Mouse (Mus musculus) liver, embryonic 13.5 days (tissue): Measurements from ENCODE around the gene Ppp1r26. TPM values are rescaled to one million over a fixed set of nuclear protein-coding genes. Genes with fewer than 3 reads are reported as not detected.
"Not testable (repeated sequence)": the region's sequence is repeated elsewhere in the genome, so short reads cannot be mapped to it uniquely, and the experiment has no call there.

Experiments used
- ATAC-seq: fragments of 200-750 bp; cut with Nextera tagmentation; 2 replicates; pipeline ENCODE4 v1.8.0; 2017; ENCODE audit warnings: low read depth, mild to moderate bottlenecking, moderate number of reproducible peaks, moderate library complexity
- DNase-seq: peaks from one replicate; pipeline ENCODE4 v3.0.0; 2022
- H3K27ac ChIP-seq: fragments of 300-500 bp; sonication (generic); 2 replicates; pipeline ENCODE4 v1.5.1; 2015; ENCODE audit warnings: moderate library complexity, mild to moderate bottlenecking, inconsistent platforms
- H3K27me3 ChIP-seq: fragments of 300-500 bp; sonication (generic); 2 replicates; pipeline ENCODE4 v1.6.1; 2015; ENCODE audit warnings: mild to moderate bottlenecking, inconsistent platforms
- H3K36me3 ChIP-seq: fragments of 300-500 bp; sonication (generic); 2 replicates; pipeline ENCODE4 v1.6.1; 2015; ENCODE audit warnings: mild to moderate bottlenecking, inconsistent platforms
- H3K4me1 ChIP-seq: fragments of 300-500 bp; sonication (generic); replicated peaks from 2 replicates; pipeline ENCODE4 v1.6.1; 2015; ENCODE audit warnings: inconsistent platforms
- H3K4me2 ChIP-seq: fragments of 300-500 bp; sonication (generic); 2 replicates; pipeline ENCODE4 v1.6.1; 2015; ENCODE audit warnings: inconsistent platforms, mild to moderate bottlenecking, moderate library complexity
- H3K4me3 ChIP-seq: fragments of 300-500 bp; sonication (generic); replicated peaks from 2 replicates; pipeline ENCODE4 v1.5.1; 2015; ENCODE audit warnings: mild to moderate bottlenecking, inconsistent platforms
- H3K9ac ChIP-seq: fragments of 300-500 bp; sonication (generic); 2 replicates; pipeline ENCODE4 v1.6.1; 2015; ENCODE audit warnings: mild to moderate bottlenecking, inconsistent platforms
- H3K9me3 ChIP-seq: fragments of 300-500 bp; sonication (generic); replicated peaks from 2 replicates; pipeline ENCODE4 v1.6.1; 2016; ENCODE audit warnings: inconsistent platforms
- WGBS: fragments of 180-500 bp; shearing (Covaris S2); methylation state at CpG from one replicate; pipeline ENCODE4 v1.1.7; 2015; ENCODE audit not compliant: insufficient replicate concordance; 5-methylcytosine and 5-hydroxymethylcytosine counted together
- polyA plus RNA-seq: library from polyadenylated mRNA; unstranded; fragments of >200 nt; fragmentation: Nextera tagmentation; extraction: Ambion mirVana; gene quantifications from 2 replicates; pipeline ENCODE4 v1.2.1, GENCODE M21; 2015

Ppp1r26 gene
- polyA plus RNA-seq, 1 experiment from 2014 or later: 0.16 TPM

- ATAC-seq: no peak
- Histone ChIP-seq H3K4me3 (no peak overlapping the region), H3K27ac (no peak overlapping the region), H3K9ac (no peak overlapping the region), H3K36me3 (peaks cover 37% of the 10 kb centered on the region), H3K9me3 (no peaks in the 10 kb centered on the region), H3K4me1 (peaks cover 28% of the 10 kb centered on the region), H3K27me3 (peaks cover 11% of the 10 kb centered on the region), H3K4me2 (no peak overlapping the region)
- DNase-seq: no peak
- 72% methylated on average over 2 of the region's 2 CpGs for WGBS
Observed at GRCm38 (mm10) chr2:28470591-28470990, 24.0 kb downstream of the Ppp1r26 start.

DNA sequence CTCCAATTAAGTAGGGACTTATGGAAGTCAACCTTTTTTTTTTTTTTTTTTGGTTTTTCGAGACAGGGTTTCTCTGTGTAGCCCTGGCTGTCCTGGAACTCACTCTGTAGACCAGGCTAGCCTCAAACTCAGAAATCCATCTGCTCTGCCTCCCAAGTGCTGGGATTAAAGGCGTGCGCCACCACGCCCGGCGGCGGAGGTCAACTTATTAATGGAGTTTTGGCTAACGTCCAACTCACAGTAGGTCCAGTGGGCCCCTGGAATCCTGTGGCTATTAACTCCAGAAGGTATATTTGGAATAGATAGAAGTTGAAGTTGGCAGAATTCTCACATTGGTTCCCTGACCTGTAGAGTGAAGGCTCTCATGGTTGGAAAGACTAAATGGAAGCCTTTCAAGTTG, 25.4 kb downstream of the Ppp1r26 start:
- peaks cover 37% of the 10 kb centered on the region for H3K36me3 ChIP-seq
- not testable (repeated sequence) for H3K4me3 ChIP-seq, H3K9ac ChIP-seq, H3K9me3 ChIP-seq, DNase-seq, H3K27me3 ChIP-seq, ATAC-seq, H3K4me2 ChIP-seq, H3K27ac ChIP-seq
- 86% methylated on average over 8 of the region's 8 CpGs for WGBS
- peaks cover 20% of the 10 kb centered on the region for H3K4me1 ChIP-seq

DNA sequence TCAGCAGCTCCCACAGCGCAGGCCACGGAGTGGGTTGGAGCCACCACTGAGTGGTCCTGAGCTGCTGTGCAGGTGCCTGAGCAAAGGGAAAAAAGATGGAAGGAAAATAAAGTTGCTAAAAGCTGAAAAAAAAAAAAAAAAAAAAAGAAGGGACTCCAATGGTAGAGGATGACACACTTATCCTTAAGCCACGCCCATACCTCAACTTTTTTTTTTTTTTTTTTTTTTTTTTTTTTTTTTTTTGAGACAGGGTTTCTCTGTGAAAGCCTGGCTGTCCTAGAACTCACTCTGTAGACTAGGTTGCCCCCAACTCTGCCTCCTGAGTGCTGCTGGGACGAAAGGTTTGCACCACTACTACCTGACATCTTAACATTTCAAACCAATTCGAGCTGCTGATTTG, 31.4 kb downstream of the Ppp1r26 start:
- H3K9me3 ChIP-seq, H3K27me3 ChIP-seq, H3K4me2 ChIP-seq, H3K9ac ChIP-seq, H3K4me3 ChIP-seq, DNase-seq, H3K36me3 ChIP-seq, H3K27ac ChIP-seq, ATAC-seq, H3K4me1 ChIP-seq: not testable (repeated sequence)
- 73% methylated on average over 5 of the region's 5 CpGs for WGBS

- no peaks in the 10 kb centered on the region for H3K36me3 ChIP-seq
- H3K4me3 ChIP-seq: no peak overlapping the region
- H3K4me1 ChIP-seq: no peaks in the 10 kb centered on the region
- H3K9ac ChIP-seq: no peak overlapping the region
- ATAC-seq (no peak), DNase-seq (no peak)
- WGBS: 73% methylated on average over 20 of the region's 20 CpGs
- no peaks in the 10 kb centered on the region for H3K9me3 ChIP-seq
- no peak overlapping the region for H3K4me2 ChIP-seq
- H3K27ac ChIP-seq: no peak overlapping the region
- H3K27me3 ChIP-seq: no peaks in the 10 kb centered on the region
Observed at GRCm38 (mm10) chr2:28479208-28480204, 32.9 kb downstream of the Ppp1r26 start.

- Histone ChIP-seq H3K9ac (no peak overlapping the region), H3K27me3 (no peaks in the 10 kb centered on the region), H3K4me3 (no peak overlapping the region), H3K36me3 (no peaks in the 10 kb centered on the region), H3K4me2 (no peak overlapping the region), H3K27ac (no peak overlapping the region), H3K9me3 (no peaks in the 10 kb centered on the region), H3K4me1 (no peaks in the 10 kb centered on the region)
- no peak for DNase-seq
- ATAC-seq: no peak
- 46% methylated on average over 2 of the region's 2 CpGs for WGBS
Observed at GRCm38 (mm10) chr2:28483861-28484260, 37.3 kb downstream of the Ppp1r26 start.

- no peak overlapping the region for H3K9ac ChIP-seq
- ATAC-seq (no peak), DNase-seq (no peak)
- H3K27me3 ChIP-seq: no peaks in the 10 kb centered on the region
- WGBS: 68% methylated on average over 2 of the region's 2 CpGs
- no peak overlapping the region for H3K27ac ChIP-seq
- no peaks in the 10 kb centered on the region for H3K36me3 ChIP-seq
- H3K9me3 ChIP-seq: no peaks in the 10 kb centered on the region
- H3K4me3 ChIP-seq: no peak overlapping the region
- H3K4me2 ChIP-seq: no peak overlapping the region
- no peaks in the 10 kb centered on the region for H3K4me1 ChIP-seq
Observed at GRCm38 (mm10) chr2:28494521-28494920, 47.9 kb downstream of the Ppp1r26 start.

DNA sequence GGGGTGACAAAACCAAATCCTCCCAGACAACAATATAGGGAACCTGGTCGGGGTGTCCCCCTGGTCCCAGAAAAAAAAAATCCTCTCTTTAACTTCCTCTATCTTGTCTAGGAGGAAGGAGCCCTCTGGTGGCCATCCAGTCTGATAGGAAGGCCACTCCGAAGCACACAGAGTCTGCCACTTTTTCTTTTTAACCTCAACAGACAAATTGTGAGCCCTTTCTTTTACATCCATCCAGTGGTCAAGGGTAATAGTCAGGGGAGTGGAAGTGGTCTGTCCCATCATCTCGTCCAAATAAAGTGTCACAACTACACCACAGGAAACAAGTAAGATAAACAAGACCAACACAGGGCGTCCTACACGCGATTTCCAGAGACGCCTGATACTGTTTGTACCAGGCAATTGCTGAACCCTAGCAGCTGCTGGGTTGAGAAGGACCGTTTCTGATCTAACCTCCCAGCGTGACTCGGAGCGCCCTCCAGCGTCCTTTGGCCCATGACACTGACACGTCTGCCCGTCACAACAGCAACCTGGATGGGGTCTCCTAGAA, 48.7 kb downstream of the Ppp1r26 start:
- Histone ChIP-seq H3K4me2 (no peak overlapping the region), H3K27ac (no peak overlapping the region), H3K4me1 (no peaks in the 10 kb centered on the region), H3K9me3 (no peaks in the 10 kb centered on the region), H3K27me3 (no peaks in the 10 kb centered on the region), H3K9ac (no peak overlapping the region), H3K4me3 (no peak overlapping the region), H3K36me3 (no peaks in the 10 kb centered on the region)
- DNase-seq: no peak
- 51% methylated on average over 14 of the region's 14 CpGs for WGBS
- no peak for ATAC-seq

DNA sequence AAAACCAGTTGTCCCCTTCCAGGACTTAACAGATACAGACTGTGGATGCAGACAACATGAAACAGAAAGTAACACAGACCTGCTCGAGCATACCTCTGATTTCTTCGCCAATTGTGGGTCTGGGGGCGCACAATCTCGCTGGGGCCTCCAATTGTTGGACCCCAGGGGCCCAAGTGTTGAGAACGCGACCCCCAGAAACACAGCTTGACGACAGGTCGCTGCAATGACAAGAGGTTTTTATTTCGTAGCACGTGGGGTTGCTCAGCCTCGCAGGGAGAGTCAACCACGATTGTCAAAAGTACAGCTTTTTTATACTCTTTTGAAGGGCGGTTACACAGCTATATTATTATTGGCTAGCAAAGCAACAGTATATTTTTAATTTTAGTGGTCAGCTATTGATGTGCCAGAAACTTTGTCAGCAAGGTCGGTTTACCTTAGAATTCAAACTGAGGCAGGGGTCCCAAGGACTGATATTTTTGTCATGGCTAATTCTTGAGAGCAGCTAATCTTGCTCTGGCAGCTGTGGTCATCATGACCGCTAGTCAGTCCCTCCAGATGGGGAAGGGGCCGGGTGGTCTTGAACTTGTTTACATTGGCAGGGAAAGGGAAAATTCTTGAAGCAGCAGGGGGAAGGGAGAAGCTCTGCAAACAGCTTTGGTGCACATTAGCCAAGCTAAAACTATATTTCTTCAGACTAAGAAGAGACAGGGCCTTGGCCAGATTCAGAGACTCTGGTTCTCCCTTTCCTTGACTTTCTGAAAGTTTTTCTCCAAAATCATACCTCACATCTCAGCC, 49.4 kb downstream of the Ppp1r26 start:
- H3K4me2 ChIP-seq: no peak overlapping the region
- no peaks in the 10 kb centered on the region for H3K4me1 ChIP-seq
- H3K27me3 ChIP-seq: no peaks in the 10 kb centered on the region
- no peaks in the 10 kb centered on the region for H3K9me3 ChIP-seq
- ATAC-seq: no peak
- H3K4me3 ChIP-seq: no peak overlapping the region
- no peaks in the 10 kb centered on the region for H3K36me3 ChIP-seq
- 64% methylated on average over 16 of the region's 16 CpGs for WGBS
- no peak for DNase-seq
- H3K27ac ChIP-seq: no peak overlapping the region
- no peak overlapping the region for H3K9ac ChIP-seq

GRCm38 (mm10) chr2:28496671-28497070, 50.1 kb downstream of the Ppp1r26 start, which contains the start of gene Gbgt1:
Gbgt1 (plus strand) TSS chr2:28496891.
- Histone ChIP-seq H3K9me3 (no peaks in the 10 kb centered on the region), H3K4me2 (no peak within 1 kb of the TSS), H3K4me1 (no peaks in the 10 kb centered on the region), H3K9ac (no peak within 1 kb of the TSS), H3K36me3 (no peaks in the 10 kb centered on the region), H3K4me3 (no peak within 1 kb of the TSS), H3K27ac (no peak within 1 kb of the TSS), H3K27me3 (no peaks in the 10 kb centered on the region)
- 60% methylated on average over 5 of the region's 5 CpGs for WGBS
- no peak for DNase-seq
- no peak for ATAC-seq

- Histone ChIP-seq H3K4me1 (no peaks in the 10 kb centered on the region), H3K27me3 (no peaks in the 10 kb centered on the region), H3K4me2 (no peak overlapping the region), H3K36me3 (no peaks in the 10 kb centered on the region), H3K9ac (no peak overlapping the region), H3K4me3 (no peak overlapping the region), H3K9me3 (no peaks in the 10 kb centered on the region), H3K27ac (no peak overlapping the region)
- DNase-seq: no peak
- ATAC-seq: no peak
- 71% methylated on average over 5 of the region's 5 CpGs for WGBS
Observed at GRCm38 (mm10) chr2:28497561-28497960, 51.0 kb downstream of the Ppp1r26 start.

DNA sequence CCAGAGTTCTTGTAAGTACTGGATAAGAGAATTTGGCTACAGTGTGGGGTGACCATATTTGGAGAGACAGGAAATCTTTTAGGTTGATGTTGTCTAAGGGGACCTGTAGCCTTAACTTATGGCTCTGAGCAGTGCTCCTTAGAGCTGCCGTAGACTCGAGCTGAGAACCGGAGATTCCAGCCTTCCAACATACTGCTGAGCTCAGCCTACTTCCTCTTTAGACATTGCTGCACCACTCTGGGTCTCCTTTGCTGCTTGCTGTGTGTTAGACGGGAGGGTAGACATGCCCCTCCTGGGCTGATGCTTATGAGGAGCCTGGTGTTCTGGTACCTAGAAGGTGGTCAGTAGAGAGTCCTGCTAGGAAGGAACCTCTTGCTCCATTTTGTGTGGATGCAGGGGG, 51.8 kb downstream of the Ppp1r26 start:
- Histone ChIP-seq H3K4me2 (no peak overlapping the region), H3K36me3 (no peaks in the 10 kb centered on the region), H3K9me3 (no peaks in the 10 kb centered on the region), H3K27ac (no peak overlapping the region), H3K9ac (no peak overlapping the region), H3K27me3 (0 out of 2 replicates have a peak, but pooled peaks cover 3% of the 10 kb centered on the region), H3K4me1 (no peaks in the 10 kb centered on the region), H3K4me3 (no peak overlapping the region)
- no peak for DNase-seq
- ATAC-seq: no peak
- 43% methylated on average over 4 of the region's 4 CpGs for WGBS
